Mouse (Mus musculus) embryonic fibroblast, embryonic 13.5 days (primary cell): ENCODE measurements around the gene Ppp1r14a.

ENCODE experiments used
- CTCF ChIP-seq: IDR thresholded peaks from 2 replicates; pipeline ENCODE4 v1.5.1; 2011; ENCODE audit warnings: mild to moderate bottlenecking, control low read depth, low read length, moderate library complexity, borderline replicate concordance; ENCODE audit not compliant: insufficient read depth
- POLR2A ChIP-seq: IDR thresholded peaks from 2 replicates; pipeline ENCODE4 v1.6.1; 2011; ENCODE audit warnings: low read depth, mild to moderate bottlenecking, control low read depth, low read length, moderate library complexity

DNA sequence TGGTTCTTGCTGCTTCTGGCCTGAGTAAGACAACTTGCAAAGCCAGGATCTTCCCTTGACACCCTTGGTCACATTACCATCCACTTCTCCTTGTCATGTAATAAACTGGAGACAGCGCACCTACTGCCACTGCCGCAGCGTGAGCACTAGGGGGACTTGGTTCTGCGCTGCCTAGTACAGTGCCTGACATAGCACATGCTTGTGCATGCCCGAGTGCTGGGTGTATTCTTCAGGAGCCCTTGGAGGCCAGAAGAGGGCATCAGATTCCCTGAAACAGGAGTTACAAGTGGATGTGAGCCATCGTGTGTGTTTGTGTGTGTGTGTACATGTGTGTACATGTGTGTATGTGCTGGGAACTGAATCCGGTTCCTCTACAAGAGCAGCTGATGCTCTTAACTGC is 1.6 kb upstream of the Ppp1r14a start:
- TF ChIP-seq POLR2A, result no peak
- 0 out of 2 replicates have a peak, but pooled peaks have one; percentile 17 for TF ChIP-seq CTCF
